In genomic region chr3:24938507-24939182, GRCm38 (mm10) we compare ENCODE assay signal across 32 mouse cellular contexts.
DNase-seq lines count a peak whose midpoint lies in the region; ATAC-seq lines count a peak whose summit lies in the region.
"Had no signal": no experiment of that assay in that cellular context is flagged by ENCODE, and none has a peak within 500 bp of the region (broad histone marks: within the 10 kb centered on the region; RNA-seq: fewer than 3 reads in every experiment).

No protein-coding gene starts in this region.

- peak; percentile 70; the same call in 1 of the 2 replicates for ATAC-seq in forebrain, embryonic 11.5 days (replicated peaks; ENCODE audit: low FRiP score)
- ATAC-seq in midbrain, embryonic 11.5 days (ENCODE audit: low FRiP score): peak; percentile 62; the same call in 1 of the 2 replicates
- peak; percentile 80 for ATAC-seq in forebrain, embryonic 15.5 days (replicated peaks)
- peak; percentile 62; the same call in 1 of the 2 replicates for ATAC-seq in midbrain, embryonic 15.5 days (replicated peaks)
- ATAC-seq: activated CD4-positive, CD25-positive, alpha-beta regulatory T cell, adult 4 months; lung, postnatal 0 days had no signal

- 78% methylated on average over 5 of the region's 5 CpGs for WGBS in forebrain, embryonic 11.5 days
- WGBS in forebrain, embryonic 10.5 days: 89% methylated on average over 5 of the region's 5 CpGs
- 85% methylated on average over 5 of the region's 5 CpGs for WGBS in midbrain, embryonic 11.5 days
- 87% methylated on average over 5 of the region's 5 CpGs for WGBS in midbrain, embryonic 10.5 days
- 60% methylated on average over 5 of the region's 5 CpGs for WGBS in forebrain, embryonic 15.5 days
- 67% methylated on average over 5 of the region's 5 CpGs for WGBS in midbrain, embryonic 15.5 days

- H3K36me3 ChIP-seq in forebrain, embryonic 11.5 days (ENCODE audit: control insufficient read depth, insufficient read depth, low read length): no peaks in the 10 kb centered on the region
- no peaks in the 10 kb centered on the region for H3K36me3 ChIP-seq in forebrain, embryonic 10.5 days (replicated peaks)
- no peaks in the 10 kb centered on the region for H3K36me3 ChIP-seq in midbrain, embryonic 11.5 days (ENCODE audit: control insufficient read depth, insufficient read depth, low read length)
- H3K36me3 ChIP-seq in midbrain, embryonic 10.5 days: no peaks in the 10 kb centered on the region
- H3K36me3 ChIP-seq in forebrain, embryonic 15.5 days: no peaks in the 10 kb centered on the region
- H3K36me3 ChIP-seq in midbrain, embryonic 15.5 days (replicated peaks): no peaks in the 10 kb centered on the region
- H3K36me3 ChIP-seq: heart, embryonic 13.5 days; hindbrain, embryonic 15.5 days; limb, embryonic 10.5 days; limb, embryonic 15.5 days; liver, embryonic 13.5 days; neural tube, embryonic 15.5 days; stomach, embryonic 15.5 days had no signal

- no peak overlapping the region for H3K27ac ChIP-seq in forebrain, embryonic 11.5 days (ENCODE audit: low read depth, low read length)
- no peak overlapping the region for H3K27ac ChIP-seq in forebrain, embryonic 10.5 days
- no peak overlapping the region for H3K27ac ChIP-seq in midbrain, embryonic 11.5 days (ENCODE audit: low read depth, low read length)
- no peak overlapping the region for H3K27ac ChIP-seq in midbrain, embryonic 10.5 days (replicated peaks)
- H3K27ac ChIP-seq in forebrain, embryonic 15.5 days (replicated peaks): no peak overlapping the region
- no peak overlapping the region for H3K27ac ChIP-seq in midbrain, embryonic 15.5 days
- H3K27ac ChIP-seq: heart, embryonic 13.5 days; hindbrain, embryonic 15.5 days; kidney, postnatal 0 days; limb, embryonic 10.5 days; limb, embryonic 15.5 days; liver, embryonic 13.5 days; neural tube, embryonic 15.5 days; stomach, embryonic 15.5 days had no signal

- no peak for DNase-seq in forebrain, embryonic 11.5 days (ENCODE audit: low spot score)
- no peak for DNase-seq in forebrain, embryonic 10.5 days (ENCODE audit: extremely low spot score, low spot score)
- DNase-seq in midbrain, embryonic 11.5 days (ENCODE audit: low spot score, missing footprints): no peak
- no peak for DNase-seq in midbrain, embryonic 10.5 days (ENCODE audit: low spot score)
- DNase-seq in cerebellum, postnatal 36 days: no peak
- DNase-seq in kidney, adult 11 months: no peak
- DNase-seq: adrenal gland, adult 2 months; adrenal gland, postnatal 36 days; cerebellum, adult 11 months; cerebellum, postnatal 10 days; gastrocnemius, postnatal 10 days; heart, postnatal 14 days; kidney, adult 8-10 months; kidney, postnatal 4 days; liver, embryonic 13.5 days; lung, adult 18-20 months; lung, postnatal 4 days; right cerebral cortex, postnatal 25 days had no signal

- H3K9me3 ChIP-seq in forebrain, embryonic 11.5 days (ENCODE audit: control insufficient read depth, low read length): no peaks in the 10 kb centered on the region
- H3K9me3 ChIP-seq in forebrain, embryonic 10.5 days: no peaks in the 10 kb centered on the region
- H3K9me3 ChIP-seq in midbrain, embryonic 11.5 days (ENCODE audit: control insufficient read depth, low read length): no peaks in the 10 kb centered on the region
- no peaks in the 10 kb centered on the region for H3K9me3 ChIP-seq in midbrain, embryonic 10.5 days (replicated peaks)
- H3K9me3 ChIP-seq in forebrain, embryonic 15.5 days: no peaks in the 10 kb centered on the region
- no peaks in the 10 kb centered on the region for H3K9me3 ChIP-seq in midbrain, embryonic 15.5 days
- H3K9me3 ChIP-seq: heart, embryonic 13.5 days; hindbrain, embryonic 15.5 days; limb, embryonic 10.5 days; limb, embryonic 15.5 days; liver, embryonic 13.5 days; megakaryocyte, embryonic 14.5 days; neural tube, embryonic 15.5 days; stomach, embryonic 15.5 days had no signal

- no peaks in the 10 kb centered on the region for H3K27me3 ChIP-seq in forebrain, embryonic 11.5 days (ENCODE audit: control insufficient read depth, insufficient read depth, low read length)
- H3K27me3 ChIP-seq in forebrain, embryonic 10.5 days (ENCODE audit: poor library complexity, severe bottlenecking): no peaks in the 10 kb centered on the region
- no peaks in the 10 kb centered on the region for H3K27me3 ChIP-seq in midbrain, embryonic 11.5 days (ENCODE audit: control insufficient read depth, insufficient read depth, low read length)
- no peaks in the 10 kb centered on the region for H3K27me3 ChIP-seq in midbrain, embryonic 10.5 days (ENCODE audit: low read depth, poor library complexity, severe bottlenecking)
- H3K27me3 ChIP-seq in forebrain, embryonic 15.5 days: no peaks in the 10 kb centered on the region
- H3K27me3 ChIP-seq in midbrain, embryonic 15.5 days (replicated peaks): no peaks in the 10 kb centered on the region
- H3K27me3 ChIP-seq: CH12.LX; heart, embryonic 13.5 days; hindbrain, embryonic 15.5 days; limb, embryonic 15.5 days; liver, embryonic 13.5 days; megakaryocyte, embryonic 14.5 days; neural tube, embryonic 15.5 days; stomach, embryonic 15.5 days had no signal

- no peak overlapping the region for H3K9ac ChIP-seq in forebrain, embryonic 11.5 days (ENCODE audit: low read length)
- H3K9ac ChIP-seq in midbrain, embryonic 11.5 days (ENCODE audit: low read length): no peak overlapping the region
- H3K9ac ChIP-seq in forebrain, embryonic 15.5 days (replicated peaks): no peak overlapping the region
- no peak overlapping the region for H3K9ac ChIP-seq in midbrain, embryonic 15.5 days
- H3K9ac ChIP-seq: heart, embryonic 13.5 days; hindbrain, embryonic 15.5 days; limb, embryonic 15.5 days; liver, embryonic 13.5 days; neural tube, embryonic 15.5 days; stomach, embryonic 15.5 days had no signal

- H3K4me2 ChIP-seq in forebrain, embryonic 11.5 days (ENCODE audit: low read depth, low read length, severe bottlenecking): no peak overlapping the region
- no peak overlapping the region for H3K4me2 ChIP-seq in midbrain, embryonic 11.5 days
- H3K4me2 ChIP-seq in forebrain, embryonic 15.5 days (replicated peaks): no peak overlapping the region
- H3K4me2 ChIP-seq in midbrain, embryonic 15.5 days: no peak overlapping the region
- H3K4me2 ChIP-seq: heart, embryonic 13.5 days; hindbrain, embryonic 15.5 days; limb, embryonic 15.5 days; liver, embryonic 13.5 days; neural tube, embryonic 15.5 days; stomach, embryonic 15.5 days had no signal

- no peak overlapping the region for H3K4me3 ChIP-seq in forebrain, embryonic 11.5 days (ENCODE audit: low read depth, low read length)
- H3K4me3 ChIP-seq in forebrain, embryonic 10.5 days: no peak overlapping the region
- no peak overlapping the region for H3K4me3 ChIP-seq in midbrain, embryonic 11.5 days (ENCODE audit: low read depth, low read length)
- no peak overlapping the region for H3K4me3 ChIP-seq in midbrain, embryonic 10.5 days
- no peak overlapping the region for H3K4me3 ChIP-seq in forebrain, embryonic 15.5 days
- no peak overlapping the region for H3K4me3 ChIP-seq in midbrain, embryonic 15.5 days
- H3K4me3 ChIP-seq: erythroblast, embryonic 14.5 days; heart, embryonic 13.5 days; hindbrain, embryonic 15.5 days; limb, embryonic 10.5 days; limb, embryonic 15.5 days; liver, embryonic 13.5 days; megakaryocyte, embryonic 14.5 days; neural tube, embryonic 15.5 days; stomach, embryonic 15.5 days had no signal

- H3K4me1 ChIP-seq in forebrain, embryonic 11.5 days (replicated peaks; ENCODE audit: control insufficient read depth, insufficient read depth, low read length): no peaks in the 10 kb centered on the region
- H3K4me1 ChIP-seq in forebrain, embryonic 10.5 days: no peaks in the 10 kb centered on the region
- no peaks in the 10 kb centered on the region for H3K4me1 ChIP-seq in midbrain, embryonic 11.5 days (ENCODE audit: control insufficient read depth, insufficient read depth, low read length)
- H3K4me1 ChIP-seq in midbrain, embryonic 10.5 days: no peaks in the 10 kb centered on the region; the same call in 1 of the 2 replicates
- H3K4me1 ChIP-seq in forebrain, embryonic 15.5 days: no peaks in the 10 kb centered on the region
- H3K4me1 ChIP-seq in midbrain, embryonic 15.5 days: no peaks in the 10 kb centered on the region
- H3K4me1 ChIP-seq: heart, embryonic 13.5 days; hindbrain, embryonic 15.5 days; limb, embryonic 10.5 days; limb, embryonic 15.5 days; liver, embryonic 13.5 days; megakaryocyte, embryonic 14.5 days; neural tube, embryonic 15.5 days; stomach, embryonic 15.5 days had no signal
